Mouse (Mus musculus) small intestine, adult 2 months (tissue): ENCODE data around the gene Klc2.

Experiments
- CTCF ChIP-seq: fragments of 200-500 bp; IDR thresholded peaks from 2 replicates; pipeline ENCODE4 v1.5.1; 2012; ENCODE audit warnings: low read depth, mild to moderate bottlenecking, control low read depth, inconsistent platforms, low read length, moderate library complexity, mixed read lengths; ENCODE audit not compliant: insufficient replicate concordance, insufficient read length; ENCODE audit errors: extremely low read depth
- POLR2A ChIP-seq: fragments of 200-500 bp; IDR thresholded peaks from 2 replicates; pipeline ENCODE4 v1.6.1; 2012; ENCODE audit warnings: low read depth, mild to moderate bottlenecking, control low read depth, inconsistent platforms, low read length, moderate library complexity

GRCm38 (mm10) chr19:5107556-5108270, 10.6 kb downstream of the Klc2 start:
- TF ChIP-seq CTCF: no peak
- no peak for TF ChIP-seq POLR2A
